Mouse (Mus musculus): ENCODE results near the gene Kmt2a. TPM values are rescaled to one million over a fixed set of nuclear protein-coding genes. Genes with fewer than 3 reads are reported as not detected.
"Not testable (repeated sequence)": the region's sequence is repeated elsewhere in the genome, so short reads cannot be mapped to it uniquely, and the experiment has no call there.

Kmt2a gene
- total RNA-seq, 4 experiments from 2014 or later = 32.5 to 58.2 (median 41.4) TPM

GRCm38 (mm10) chr9:44814179-44814578 lies 66.9 kb downstream of the Kmt2a start:
- DNase-seq = no peak

- DNase-seq = no peak
These were observed 70.8 kb downstream of the Kmt2a start for GRCm38 (mm10) chr9:44810316-44810715.

GRCm38 (mm10) chr9:44807778-44808177 lies 73.3 kb downstream of the Kmt2a start:
- no peak for DNase-seq

GRCm38 (mm10) chr9:44807141-44807540 lies 74.0 kb downstream of the Kmt2a start:
- no peak for DNase-seq

GRCm38 (mm10) chr9:44805536-44805935 lies 75.6 kb downstream of the Kmt2a start:
- DNase-seq = no peak

GRCm38 (mm10) chr9:44804678-44805077 lies 76.4 kb downstream of the Kmt2a start:
- DNase-seq = no peak

GRCm38 (mm10) chr9:44802808-44803450 lies 78.2 kb downstream of the Kmt2a start, which contains the start of gene Ttc36:
Ttc36 (minus strand) TSS chr9:44803072.
- DNase-seq = no peak

- DNase-seq = no peak
These were observed 79.4 kb downstream of the Kmt2a start for GRCm38 (mm10) chr9:44801669-44802068.

GRCm38 (mm10) chr9:44799958-44800324 lies 81.2 kb downstream of the Kmt2a start:
- DNase-seq = no peak

- peak; percentile 87 for DNase-seq
These were observed 81.8 kb downstream of the Kmt2a start, which contains the start of gene Tmem25 for GRCm38 (mm10) chr9:44799102-44799957. Tmem25 (minus strand) TSS chr9:44799307.

GRCm38 (mm10) chr9:44798298-44798697 lies 82.8 kb downstream of the Kmt2a start:
- no peak for DNase-seq

- no peak for DNase-seq
These were observed 88.3 kb downstream of the Kmt2a start for GRCm38 (mm10) chr9:44792842-44793241.

GRCm38 (mm10) chr9:44772750-44773651 lies 108.1 kb downstream of the Kmt2a start:
- DNase-seq = peak; percentile 90

GRCm38 (mm10) chr9:44772392-44772749 lies 108.7 kb downstream of the Kmt2a start:
- no peak for DNase-seq

- DNase-seq = no peak
These were observed 109.7 kb downstream of the Kmt2a start for GRCm38 (mm10) chr9:44771376-44771775.

- DNase-seq = not testable (repeated sequence)
These were observed 113.1 kb downstream of the Kmt2a start for GRCm38 (mm10) chr9:44768029-44768394.

- peak; percentile 69 for DNase-seq
These were observed 113.7 kb downstream of the Kmt2a start, which contains the start of the genes Arcn1 and Ift46 for GRCm38 (mm10) chr9:44767101-44768028. Arcn1 (minus strand) TSS chr9:44767845. Ift46 (plus strand) TSS chr9:44767908.

- no peak for DNase-seq
These were observed 120.2 kb downstream of the Kmt2a start for GRCm38 (mm10) chr9:44760873-44761272.

Measured in adrenal gland, adult 8-10 months (tissue).